Mouse (Mus musculus) brown adipose tissue, adult 24 weeks (tissue): ENCODE measurements at regions not wholly inside any gene's neighbourhood (a gene's known extent, or its start where the extent isn't known, plus 50 kb on each side); places are given as distances from the start of the nearest gene placed in this dataset.

ENCODE experiments used
- H3K27ac ChIP-seq: fragments of 200-500 bp; replicated peaks from 2 replicates; pipeline ENCODE4 v1.5.1; 2012; ENCODE audit warnings: low read depth, mild to moderate bottlenecking, low read length
- H3K4me1 ChIP-seq: fragments of 200-500 bp; 2 replicates; pipeline ENCODE4 v1.6.1; 2012; ENCODE audit warnings: low read length, mixed read lengths; ENCODE audit not compliant: control insufficient read depth, insufficient read depth, insufficient read length
- H3K4me3 ChIP-seq: fragments of 200-500 bp; 2 replicates; pipeline ENCODE4 v1.5.1; 2012; ENCODE audit warnings: low read depth, mild to moderate bottlenecking, low read length, moderate library complexity; ENCODE audit not compliant: insufficient read depth

DNA sequence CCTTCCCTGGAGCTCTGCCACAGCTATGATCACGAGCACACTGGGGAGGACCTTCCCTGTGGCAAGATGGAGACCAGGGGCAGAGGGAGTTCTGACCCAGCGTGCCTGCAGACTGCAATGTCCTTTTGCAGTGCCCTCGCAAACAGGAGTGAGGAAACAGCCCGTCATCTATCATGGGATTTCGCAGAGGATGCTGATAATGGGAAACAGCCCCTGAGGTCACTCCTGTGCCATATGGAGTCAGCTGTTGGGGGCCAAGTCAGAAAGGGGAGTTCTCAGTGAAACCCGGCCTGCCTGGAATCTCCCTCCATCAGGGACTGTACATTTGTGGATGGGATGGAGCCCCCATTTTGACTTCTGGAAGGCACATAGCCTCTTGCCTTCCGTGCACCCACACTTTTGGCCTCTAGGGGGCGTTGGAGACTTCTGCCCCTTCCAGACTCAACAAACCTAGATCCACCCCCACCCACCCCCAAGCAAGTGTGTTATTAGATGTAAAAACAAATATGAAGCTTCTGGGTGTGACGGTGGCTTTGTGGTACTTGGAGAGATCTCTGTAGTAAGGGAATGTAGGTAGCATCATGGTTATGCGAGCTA lies 98.1 kb downstream of the Kdr start:
- no peak overlapping the region for H3K4me3 ChIP-seq
- peaks cover 25% of the 10 kb centered on the region for H3K4me1 ChIP-seq
- H3K27ac ChIP-seq = no peak overlapping the region

DNA sequence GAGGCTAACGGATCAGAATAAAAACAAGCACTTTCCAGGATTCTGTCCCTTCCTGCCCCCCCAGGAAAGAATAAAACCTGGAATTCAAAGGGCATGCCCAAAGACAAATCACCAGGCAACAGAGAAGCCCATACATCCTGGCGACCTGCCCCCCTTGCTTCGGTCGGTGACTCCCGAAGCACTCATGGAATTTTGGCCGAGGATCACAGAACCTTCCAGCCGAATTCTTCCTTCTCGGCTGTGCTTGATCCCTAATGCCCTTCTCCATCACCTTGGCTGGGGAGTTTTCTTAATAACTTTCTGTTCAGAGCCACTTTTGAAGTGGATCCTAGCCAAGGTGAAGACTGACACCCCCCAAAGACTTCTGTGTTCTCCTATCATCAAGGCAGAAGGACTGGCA lies 99.9 kb downstream of the Kdr start:
- Histone ChIP-seq H3K27ac (no peak overlapping the region; the same call in 1 of the 2 replicates), H3K4me1 (peaks cover 28% of the 10 kb centered on the region), H3K4me3 (no peak overlapping the region)

DNA sequence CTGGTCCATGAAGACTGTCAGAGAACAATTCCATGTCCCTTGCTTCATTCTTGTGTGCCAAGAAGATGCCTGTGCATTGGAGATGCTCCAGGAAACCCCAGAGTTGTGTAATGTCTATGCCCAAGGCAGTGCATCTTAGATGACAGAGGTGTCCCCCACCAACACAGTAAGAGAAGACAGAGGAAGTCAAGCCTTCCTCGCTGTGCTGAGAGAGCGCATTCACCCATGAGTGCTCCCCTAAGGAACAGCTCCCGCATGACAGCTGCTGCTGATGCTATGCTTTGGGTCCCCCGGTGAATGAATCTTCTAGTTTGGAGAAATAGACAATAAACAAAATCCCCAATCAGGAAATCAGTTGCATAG lies 100.7 kb downstream of the Kdr start:
- H3K27ac ChIP-seq = peak overlapping the region; percentile 67
- H3K4me1 ChIP-seq = peaks cover 28% of the 10 kb centered on the region
- no peak overlapping the region for H3K4me3 ChIP-seq

DNA sequence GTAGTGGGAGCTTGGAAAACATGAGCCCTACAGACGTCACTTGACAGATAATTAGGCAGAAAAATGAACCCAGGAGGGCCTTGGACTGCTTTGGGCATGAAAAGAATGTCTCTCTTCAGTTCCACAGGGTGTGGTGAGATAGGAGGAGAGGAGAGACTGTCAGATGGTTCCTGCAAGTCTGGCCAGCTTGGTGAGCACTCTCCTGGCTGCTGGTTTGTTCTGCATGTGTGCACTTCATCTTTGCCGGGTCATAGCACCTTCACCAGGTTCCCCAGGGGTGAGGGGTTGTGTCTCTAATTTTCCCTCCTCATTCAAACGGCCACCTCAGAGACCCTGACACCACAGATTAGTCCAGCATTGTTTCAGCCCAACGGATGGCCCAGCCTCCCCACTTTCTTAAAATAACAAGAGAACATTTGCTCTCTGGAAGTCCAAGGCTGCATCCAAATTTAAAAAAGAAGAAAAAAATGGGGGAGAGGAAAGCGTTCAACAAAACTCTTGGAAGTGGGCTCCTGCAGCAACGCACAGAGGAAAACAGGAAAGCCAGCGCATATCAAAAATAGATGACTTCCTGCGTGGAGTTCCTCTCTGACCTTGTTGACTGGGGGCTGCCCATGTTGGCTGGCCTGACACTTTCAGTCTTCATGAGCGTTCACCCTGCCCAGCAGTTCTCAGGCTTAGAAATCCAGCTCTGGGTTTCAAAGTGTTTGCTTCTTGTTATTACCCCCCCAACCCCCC lies 101.2 kb downstream of the Kdr start:
- peak overlapping the region; percentile 67 for H3K27ac ChIP-seq
- H3K4me3 ChIP-seq = no peak overlapping the region
- peaks cover 28% of the 10 kb centered on the region for H3K4me1 ChIP-seq

DNA sequence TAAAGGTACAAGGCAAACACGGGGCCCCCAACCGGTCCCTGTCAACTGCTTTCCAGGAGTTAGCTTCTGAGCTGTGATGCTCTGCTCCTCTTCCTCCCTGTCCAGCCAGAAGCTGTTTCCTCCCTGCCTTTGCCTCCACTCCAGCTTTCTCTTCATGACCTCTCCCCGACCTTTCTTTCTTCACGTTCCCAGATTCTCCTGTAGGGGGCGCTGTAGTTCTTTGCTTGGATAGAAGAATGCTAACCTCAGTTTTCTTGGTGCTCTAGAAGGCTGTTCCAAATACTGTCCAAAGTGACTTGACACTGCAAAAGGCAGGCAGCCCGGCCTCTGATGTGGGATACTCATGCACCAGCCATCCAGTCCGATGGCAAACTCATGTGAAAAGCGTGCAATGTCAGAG lies 107.1 kb downstream of the Kdr start:
- Histone ChIP-seq H3K4me3 (no peak overlapping the region), H3K4me1 (peaks cover 4% of the 10 kb centered on the region; the same call in 1 of the 2 replicates), H3K27ac (no peak overlapping the region)

DNA sequence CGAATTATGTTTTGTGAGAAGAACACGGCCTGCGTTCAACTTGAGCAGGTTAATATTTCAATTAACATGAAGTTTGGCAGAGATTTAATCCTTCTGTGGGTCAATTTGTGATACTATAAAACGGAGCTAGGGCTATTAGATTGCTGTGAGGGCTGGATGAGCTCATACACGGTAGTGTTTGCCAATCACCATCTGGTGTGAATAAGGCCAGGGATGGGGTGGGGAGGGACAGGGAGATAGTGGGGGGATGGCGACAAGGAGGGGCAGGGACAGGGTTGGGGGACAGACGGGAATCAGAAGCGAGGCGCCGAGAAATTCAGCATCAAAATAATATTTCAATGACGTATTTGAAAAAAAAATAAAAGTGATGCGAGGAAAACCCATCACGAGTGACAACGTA lies 107.6 kb downstream of the Kdr start:
- no peak overlapping the region for H3K4me3 ChIP-seq
- H3K4me1 ChIP-seq = peaks cover 4% of the 10 kb centered on the region; the same call in 1 of the 2 replicates
- H3K27ac ChIP-seq = no peak overlapping the region

DNA sequence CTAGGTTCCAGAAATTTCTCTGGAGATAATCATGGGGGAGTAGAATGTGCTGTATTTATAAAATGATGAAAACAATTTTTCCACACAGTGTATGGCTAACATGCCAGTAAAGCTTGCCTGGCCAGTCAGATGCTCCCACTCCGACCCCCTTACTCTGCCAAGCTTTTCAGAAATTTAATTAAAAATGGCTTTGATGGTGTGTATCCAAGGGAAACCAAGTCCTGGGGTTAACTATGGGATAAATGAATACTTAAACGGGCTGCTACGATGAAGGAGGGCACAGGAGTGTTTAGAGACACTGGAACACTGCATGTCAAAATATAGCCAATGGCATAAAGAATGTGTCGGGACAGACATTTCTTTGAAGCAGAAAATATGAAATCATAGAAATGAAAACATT lies 108.7 kb downstream of the Kdr start:
- H3K27ac ChIP-seq = no peak overlapping the region
- H3K4me1 ChIP-seq = peaks cover under 1% of the 10 kb centered on the region; the same call in 1 of the 2 replicates
- no peak overlapping the region for H3K4me3 ChIP-seq

DNA sequence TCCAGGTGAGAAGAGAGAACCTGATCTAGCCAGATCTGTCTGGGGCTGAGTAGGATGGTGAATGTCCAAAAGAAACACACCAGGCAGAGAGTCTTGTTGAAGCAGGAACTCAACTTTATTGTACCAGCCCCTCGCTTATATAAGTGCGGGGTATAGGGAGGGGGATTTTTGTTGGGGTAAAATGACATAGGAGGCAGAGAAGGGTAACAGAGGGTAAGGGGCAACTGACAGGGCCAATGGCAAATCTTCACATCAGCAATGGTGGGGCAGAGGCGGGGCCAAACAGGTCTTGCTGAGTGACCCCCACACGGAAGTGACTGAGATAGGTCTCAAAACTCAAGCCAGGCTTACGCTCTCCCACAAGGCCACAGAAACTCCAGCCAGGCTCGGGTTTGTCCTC lies 113.2 kb downstream of the Kdr start:
- H3K4me1 ChIP-seq = no peaks in the 10 kb centered on the region
- no peak overlapping the region for H3K4me3 ChIP-seq
- H3K27ac ChIP-seq = no peak overlapping the region

DNA sequence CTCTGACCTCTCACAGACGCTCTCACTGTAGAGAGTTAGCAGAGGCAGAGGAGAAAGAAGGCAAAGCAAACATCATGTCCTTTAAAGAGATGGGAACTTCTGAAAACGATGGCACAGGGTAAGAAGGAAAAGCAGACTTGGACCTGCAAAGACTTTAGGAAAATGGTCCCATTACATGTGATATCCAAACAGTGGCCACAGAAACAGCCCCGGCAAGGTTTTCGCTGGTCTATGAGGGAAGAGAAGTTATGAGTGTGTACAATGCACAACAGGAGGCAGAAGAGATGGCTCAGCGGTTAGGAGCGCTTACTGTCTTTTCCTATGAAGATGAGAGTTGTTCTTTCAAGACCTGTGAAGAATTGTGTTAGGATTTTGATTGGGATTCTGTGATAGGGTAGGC lies 114.9 kb downstream of the Kdr start:
- Histone ChIP-seq H3K4me3 (no peak overlapping the region), H3K27ac (no peak overlapping the region)

DNA sequence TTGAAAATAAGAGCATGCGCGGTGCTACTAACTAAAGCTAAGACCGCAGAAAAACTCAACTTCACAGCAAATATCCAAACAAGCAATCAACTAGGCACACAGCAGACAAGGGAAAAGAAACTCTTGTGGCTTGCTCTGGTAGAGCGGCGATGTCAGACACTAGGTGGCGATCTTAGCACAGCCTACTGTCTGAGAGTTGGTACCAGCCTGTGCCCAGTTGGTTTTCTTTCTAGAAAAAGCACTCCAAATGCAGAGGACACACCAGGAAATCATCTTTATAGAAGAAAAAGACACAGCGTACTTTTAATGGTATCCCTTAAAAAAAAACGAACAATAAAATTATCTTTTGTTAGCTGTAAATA lies 115.6 kb downstream of the Kdr start:
- Histone ChIP-seq H3K27ac (no peak overlapping the region), H3K4me3 (no peak overlapping the region), H3K4me1 (no peaks in the 10 kb centered on the region)

More for the DNA sequence above, 114.9 kb downstream of the Kdr start:
- H3K4me1 ChIP-seq = no peaks in the 10 kb centered on the region

DNA sequence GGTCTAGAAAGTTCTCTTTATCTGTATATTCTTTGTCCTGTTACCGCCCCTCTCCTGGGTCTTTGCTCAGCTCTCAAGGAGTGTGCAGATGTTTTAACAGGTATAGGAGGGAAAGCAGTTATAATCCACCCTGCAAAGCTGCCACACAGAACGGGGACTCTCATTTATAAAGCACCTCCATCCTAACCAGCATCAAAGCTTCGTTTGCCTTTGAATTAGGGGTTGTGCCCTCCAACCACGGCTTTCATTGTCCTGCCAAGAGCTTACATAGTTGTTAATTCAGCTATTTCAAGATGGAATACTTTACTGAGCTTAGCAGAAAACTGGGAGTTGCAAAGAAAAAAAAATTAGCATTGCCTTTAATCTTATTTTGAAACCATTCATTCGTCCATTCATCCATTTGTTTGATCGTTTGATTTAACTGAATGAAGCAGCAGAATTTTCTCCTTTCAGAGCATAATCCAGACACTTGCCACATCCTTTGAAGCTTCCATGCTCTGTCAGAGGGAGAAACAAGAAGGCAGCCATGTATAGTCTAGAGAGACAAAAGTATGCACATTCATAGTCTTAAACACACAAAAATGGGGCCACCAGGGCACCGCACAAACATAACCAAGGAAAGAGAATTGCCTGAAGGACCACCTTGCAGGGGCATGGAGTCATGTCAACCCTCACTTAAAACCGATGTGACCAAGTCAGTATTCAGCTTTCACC lies 116.2 kb downstream of the Kdr start:
- no peak overlapping the region for H3K4me3 ChIP-seq
- no peak overlapping the region for H3K27ac ChIP-seq
- no peaks in the 10 kb centered on the region for H3K4me1 ChIP-seq

DNA sequence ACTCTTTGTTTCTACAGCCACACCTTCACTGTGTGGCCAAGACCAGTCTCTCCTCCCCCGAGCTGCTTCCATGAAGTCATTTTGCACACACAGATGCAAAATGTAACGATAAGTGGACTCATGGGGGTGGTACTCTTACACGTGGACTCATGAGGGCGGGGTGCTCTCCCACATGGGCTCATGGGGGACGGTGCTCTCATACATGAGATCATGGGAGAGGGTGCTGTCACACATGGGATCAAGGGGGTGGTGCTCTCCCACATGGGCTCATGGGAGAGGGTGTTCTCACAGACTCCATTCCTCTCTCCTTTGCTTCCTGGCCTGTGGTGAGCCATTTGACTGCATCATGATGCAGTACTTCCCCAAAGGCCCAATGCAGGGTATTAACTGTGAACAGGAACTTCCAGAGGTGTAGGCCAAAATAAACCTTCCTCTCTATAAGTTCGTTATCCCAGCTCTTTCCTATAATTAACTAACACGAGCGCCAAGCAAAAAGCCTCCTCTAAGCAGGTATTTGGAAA lies 118.9 kb downstream of the Kdr start:
- Histone ChIP-seq H3K4me3 (no peak overlapping the region), H3K27ac (no peak overlapping the region), H3K4me1 (no peaks in the 10 kb centered on the region)

DNA sequence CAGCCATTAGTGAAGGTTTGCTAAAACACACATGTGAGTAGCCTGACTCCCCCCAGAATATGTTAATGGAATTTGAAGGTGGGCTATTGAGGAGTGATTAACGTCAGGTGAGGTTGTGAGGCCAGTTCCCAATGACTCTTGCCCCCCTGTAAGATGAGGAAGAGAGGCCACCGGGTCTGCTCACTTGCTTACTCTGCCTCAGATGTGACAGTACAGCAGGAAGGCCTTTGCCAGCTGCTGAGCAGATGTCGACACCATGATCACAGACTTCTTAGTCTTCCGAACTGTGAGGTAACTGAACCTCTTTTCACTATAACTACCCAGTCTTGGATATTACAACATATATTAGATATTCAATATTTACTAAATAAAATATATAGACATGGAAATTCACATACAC lies 127.4 kb downstream of the Kdr start:
- no peaks in the 10 kb centered on the region for H3K4me1 ChIP-seq
- no peak overlapping the region for H3K27ac ChIP-seq
- H3K4me3 ChIP-seq = no peak overlapping the region

DNA sequence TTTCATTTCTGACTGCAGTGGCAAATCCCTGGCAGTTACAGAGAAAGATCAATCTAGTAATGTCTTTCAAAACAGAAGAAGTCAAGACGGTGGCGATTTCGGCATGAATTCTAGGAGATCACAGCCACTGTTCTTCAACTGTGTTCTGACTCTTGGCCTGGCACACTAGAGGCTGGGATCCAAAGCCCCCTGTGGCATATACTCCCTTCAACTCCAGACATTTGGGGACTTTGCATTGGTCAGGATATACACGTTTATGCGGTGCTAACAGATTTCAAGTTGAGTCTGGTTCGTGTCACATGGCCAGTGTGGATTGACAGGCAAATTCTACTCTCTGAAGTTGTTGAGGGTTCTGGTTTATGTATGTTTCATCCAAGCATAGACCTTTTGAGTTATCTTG lies 130.3 kb downstream of the Kdr start:
- Histone ChIP-seq H3K27ac (no peak overlapping the region), H3K4me1 (no peaks in the 10 kb centered on the region)

DNA sequence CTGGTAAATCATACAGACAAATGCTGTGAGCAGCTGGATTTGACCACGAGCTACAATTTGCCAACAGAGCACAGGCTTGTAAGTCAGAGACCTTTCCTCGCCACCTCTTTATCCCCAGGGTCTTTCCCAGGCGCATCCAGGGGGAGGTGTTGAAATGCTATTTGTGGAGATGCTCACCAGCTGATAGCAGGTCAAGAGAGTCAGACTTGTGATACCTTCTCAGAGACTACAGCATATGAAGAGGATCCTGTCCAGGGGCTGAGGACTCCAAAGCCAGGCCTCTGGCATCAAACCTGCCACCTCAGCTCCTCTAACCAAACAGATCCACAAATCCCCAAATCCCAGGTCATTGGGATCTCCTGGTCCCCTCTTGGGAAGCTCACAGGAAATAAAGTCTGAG lies 130.9 kb downstream of the Kdr start:
- Histone ChIP-seq H3K4me1 (no peaks in the 10 kb centered on the region), H3K4me3 (no peak overlapping the region), H3K27ac (no peak overlapping the region)

More for the DNA sequence above, 130.3 kb downstream of the Kdr start:
- no peak overlapping the region for H3K4me3 ChIP-seq
